Mouse (Mus musculus): ENCODE measurements around the gene Esp22. TPM values are rescaled to one million over a fixed set of nuclear protein-coding genes. Genes with fewer than 3 reads are reported as not detected.
"Not testable (repeated sequence)": the region's sequence is repeated elsewhere in the genome, so short reads cannot be mapped to it uniquely, and the experiment has no call there.

The Esp22 gene
- polyA plus RNA-seq (2021), result not detected

GRCm38 (mm10) chr17:39095034-39095433, at the start of gene Esp22:
Esp22 (plus strand) TSS chr17:39095334.
- in situ Hi-C loops (cut with MboI; ENCODE audit: low pct_unique_long_range_greater_than_20kb), result no loop called here
- ATAC-seq (no peak), DNase-seq (ENCODE audit: low read depth, low spot score) (no peak)
- no peaks in the 10 kb centered on the region for H3K27me3 ChIP-seq
- ChIA-PET POLR2A (no interaction called here), CTCF (no interaction called here)
- no peak for TF ChIP-seq CTCF (IDR thresholded peaks at IDR 0.05)

GRCm38 (mm10) chr17:39063641-39064040, 31.5 kb upstream of the Esp22 start:
- ATAC-seq, result no peak
- DNase-seq (ENCODE audit: low read depth, low spot score), result no peak
- no peak for TF ChIP-seq CTCF (IDR thresholded peaks at IDR 0.05)
- POLR2A ChIA-PET, result no interaction called here
- in situ Hi-C loops (cut with MboI; ENCODE audit: low pct_unique_long_range_greater_than_20kb), result no loop called here
- CTCF ChIA-PET, result no interaction called here
- H3K27me3 ChIP-seq, result no peaks in the 10 kb centered on the region

GRCm38 (mm10) chr17:39076937-39077336, 18.2 kb upstream of the Esp22 start, which contains the start of gene Esp23:
Esp23 (minus strand) TSS chr17:39077037.
- POLR2A ChIA-PET, result no interaction called here
- in situ Hi-C loops (cut with MboI; ENCODE audit: low pct_unique_long_range_greater_than_20kb), result no loop called here
- no peaks in the 10 kb centered on the region for H3K27me3 ChIP-seq
- no peak for ATAC-seq
- CTCF ChIA-PET, result no interaction called here
- no peak for DNase-seq (ENCODE audit: low read depth, low spot score)
- no peak for TF ChIP-seq CTCF (IDR thresholded peaks at IDR 0.05)

DNA sequence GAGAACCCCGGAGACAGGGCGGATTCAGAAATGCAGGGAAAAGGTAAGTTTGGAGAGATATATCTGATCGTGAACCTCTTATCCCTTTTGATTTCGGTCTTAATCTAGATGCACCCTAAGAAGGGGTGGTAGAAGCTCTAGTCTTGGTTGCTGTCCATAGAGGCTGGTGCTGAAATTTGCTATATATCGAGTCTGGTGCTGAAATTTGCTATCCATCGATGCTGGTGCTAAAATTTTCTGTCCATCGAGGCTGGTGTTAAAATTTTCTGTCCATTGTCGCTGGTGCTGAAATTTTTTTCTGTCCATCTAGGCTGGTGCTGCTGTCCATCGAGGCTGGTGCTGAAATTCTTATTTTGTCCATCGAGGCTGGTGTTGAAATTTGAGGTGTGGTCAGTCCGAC, 12.0 kb downstream of the Esp22 start:
- ATAC-seq; POLR2A ChIA-PET; DNase-seq (ENCODE audit: low read depth, low spot score); in situ Hi-C loops (cut with MboI; ENCODE audit: low pct_unique_long_range_greater_than_20kb); H3K27me3 ChIP-seq; CTCF ChIA-PET: not testable (repeated sequence)

DNA sequence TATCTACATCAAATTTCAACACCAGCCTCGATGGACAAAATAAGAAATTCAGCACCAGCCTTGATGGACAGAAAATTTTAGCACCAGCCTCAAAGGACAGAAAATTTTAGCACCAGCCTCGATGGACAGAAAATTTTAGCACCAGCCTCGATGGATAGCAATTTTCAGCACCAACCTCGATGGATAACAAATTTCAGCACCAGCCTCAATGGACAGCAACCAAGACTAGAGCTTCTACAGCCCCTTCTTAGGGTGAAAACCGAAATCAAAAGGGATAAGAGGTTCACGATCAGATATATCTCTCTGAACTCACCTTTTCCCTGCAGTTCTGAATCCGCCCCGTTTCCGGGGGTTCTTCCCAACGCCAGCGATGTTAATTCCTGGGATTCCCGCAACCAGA, 34.0 kb downstream of the Esp22 start:
- POLR2A ChIA-PET; H3K27me3 ChIP-seq; CTCF ChIA-PET; in situ Hi-C loops (cut with MboI; ENCODE audit: low pct_unique_long_range_greater_than_20kb); ATAC-seq; DNase-seq (ENCODE audit: low read depth, low spot score): not testable (repeated sequence)

Other genes starting within 250 kb of the Esp22 start
- not detected for gene Esp24, start 58.6 kb upstream of the Esp22 start, polyA plus RNA-seq (2021)
- not detected for gene Gm21903, start 52.0 kb upstream of the Esp22 start, polyA plus RNA-seq (2021)
- not detected for gene Esp23, start 18.3 kb upstream of the Esp22 start, polyA plus RNA-seq (2021)

Measured in Patski (cell line).